Mouse (Mus musculus) small intestine, adult 2 months (tissue): ENCODE measurements around the gene Sh3gl2.

Experiments
- CTCF ChIP-seq: fragments of 200-500 bp; IDR thresholded peaks from 2 replicates; pipeline ENCODE4 v1.5.1; 2012; ENCODE audit warnings: low read depth, mild to moderate bottlenecking, control low read depth, inconsistent platforms, low read length, moderate library complexity, mixed read lengths; ENCODE audit not compliant: insufficient replicate concordance, insufficient read length; ENCODE audit errors: extremely low read depth
- POLR2A ChIP-seq: fragments of 200-500 bp; IDR thresholded peaks from 2 replicates; pipeline ENCODE4 v1.6.1; 2012; ENCODE audit warnings: low read depth, mild to moderate bottlenecking, control low read depth, inconsistent platforms, low read length, moderate library complexity

GRCm38 (mm10) chr4:85539677-85540076, 334.8 kb downstream of the Sh3gl2 start:
- TF ChIP-seq CTCF (no peak), POLR2A (no peak)
